Mouse (Mus musculus): ENCODE results near the gene Ifi202b. TPM values are rescaled to one million over a fixed set of nuclear protein-coding genes. Genes with fewer than 3 reads are reported as not detected.
A peak's percentile ranks its signal among the peaks of the same experiment; 100 is the strongest.
"Not testable (repeated sequence)": the region's sequence is repeated elsewhere in the genome, so short reads cannot be mapped to it uniquely, and the experiment has no call there.

The Ifi202b gene
- polyA plus RNA-seq, 1 experiment from 2014 or later = not detected

DNA sequence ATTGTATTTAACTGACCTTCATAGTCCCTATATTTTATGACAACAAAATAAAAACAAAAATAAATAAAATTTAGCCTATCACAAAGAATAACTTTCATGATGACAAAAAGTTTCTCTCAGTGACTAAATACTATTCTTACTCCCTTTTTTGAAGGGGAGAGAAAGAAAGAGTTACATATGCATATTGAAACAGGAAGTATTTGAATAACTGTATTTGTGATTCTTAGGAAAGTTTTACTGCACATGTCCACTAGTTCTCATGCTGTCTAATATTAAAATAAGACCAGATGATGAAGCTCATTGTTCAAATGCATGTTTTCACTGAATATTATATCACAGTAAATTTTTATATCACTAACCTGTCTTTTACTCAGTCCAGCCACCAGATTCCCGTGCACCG is 41.0 kb downstream of the Ifi202b start:
- H3K27ac ChIP-seq (ENCODE audit: low read depth); DNase-seq; H3K27me3 ChIP-seq (ENCODE audit: insufficient read depth, low read length); H3K4me1 ChIP-seq (ENCODE audit: insufficient read depth); H3K9ac ChIP-seq (replicated peaks); H3K36me3 ChIP-seq (replicated peaks; ENCODE audit: insufficient read depth, low read length); ATAC-seq; H3K9me3 ChIP-seq (ENCODE audit: low read length): not testable (repeated sequence)
- 59% methylated on average over 2 of the region's 2 CpGs for WGBS (ENCODE audit: insufficient replicate concordance)
- Histone ChIP-seq H3K4me3 (ENCODE audit: low read depth, low read length) (0 out of 2 replicates have a peak overlapping the region, but pooled peaks have one; percentile 26), H3K4me2 (ENCODE audit: low read depth, low read length) (peak overlapping the region; percentile 49; the same call in 1 of the 2 replicates)

DNA sequence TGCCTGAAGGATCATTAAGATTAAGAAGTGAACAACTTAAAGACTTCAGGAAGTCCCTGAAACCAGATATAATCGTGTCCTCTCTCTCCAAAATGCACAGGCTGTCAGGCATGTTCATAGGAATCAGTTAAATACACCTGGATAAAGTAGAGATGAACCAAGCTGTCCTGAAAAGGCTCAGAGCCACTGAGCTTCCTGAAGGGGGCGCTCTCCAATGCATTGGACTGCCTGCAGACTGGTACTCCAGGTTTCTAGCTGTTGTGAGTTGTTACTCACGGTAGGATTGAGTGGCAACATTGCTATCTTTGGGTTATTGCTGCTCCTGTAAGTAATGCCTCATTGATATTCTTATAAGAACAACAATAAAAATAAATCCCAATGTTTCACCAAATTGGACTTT is 63.3 kb downstream of the Ifi202b start:
- not testable (repeated sequence) for ATAC-seq; H3K9me3 ChIP-seq (ENCODE audit: low read length); H3K27ac ChIP-seq (ENCODE audit: low read depth); H3K36me3 ChIP-seq (replicated peaks; ENCODE audit: insufficient read depth, low read length); H3K4me3 ChIP-seq (ENCODE audit: low read depth, low read length); DNase-seq; H3K27me3 ChIP-seq (ENCODE audit: insufficient read depth, low read length); H3K4me1 ChIP-seq (ENCODE audit: insufficient read depth); H3K4me2 ChIP-seq (ENCODE audit: low read depth, low read length); H3K9ac ChIP-seq (replicated peaks)
- WGBS (ENCODE audit: insufficient replicate concordance) = 68% methylated on average over 2 of the region's 3 CpGs

DNA sequence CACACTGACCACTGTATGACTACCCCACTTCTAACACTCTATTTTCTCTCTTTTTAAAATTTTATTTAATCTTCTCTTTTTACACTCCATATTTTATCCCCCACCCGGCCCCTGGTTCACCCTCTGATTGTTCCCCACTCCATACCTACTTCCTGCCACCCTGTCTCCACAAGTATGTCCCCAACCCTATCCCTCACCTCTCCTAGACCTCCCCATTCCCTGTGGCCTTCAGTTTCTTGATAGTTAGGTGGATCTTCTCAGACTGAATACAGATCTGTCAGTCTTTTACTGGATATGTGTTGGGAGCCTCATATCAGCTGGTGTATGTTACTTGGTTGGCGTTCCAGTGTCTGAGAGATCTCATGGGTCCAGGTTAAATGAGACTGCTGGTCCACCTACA is 68.0 kb downstream of the Ifi202b start:
- H3K27ac ChIP-seq (ENCODE audit: low read depth) = no peak overlapping the region
- no peak overlapping the region for H3K4me2 ChIP-seq (ENCODE audit: low read depth, low read length)
- no peaks in the 10 kb centered on the region for H3K27me3 ChIP-seq (ENCODE audit: insufficient read depth, low read length)
- TF ChIP-seq EP300 (IDR thresholded peaks at IDR 0.05; ENCODE audit: low read depth) (no peak), CTCF (IDR thresholded peaks at IDR 0.05; ENCODE audit: low read depth) (no peak)
- WGBS (ENCODE audit: insufficient replicate concordance) = 64% methylated on average over 2 of the region's 2 CpGs
- no peak overlapping the region for H3K9ac ChIP-seq (replicated peaks)
- H3K36me3 ChIP-seq (replicated peaks; ENCODE audit: insufficient read depth, low read length) = no peaks in the 10 kb centered on the region
- H3K4me3 ChIP-seq (ENCODE audit: low read depth, low read length) = no peak overlapping the region
- ATAC-seq (no peak), DNase-seq (no peak)
- H3K9me3 ChIP-seq (ENCODE audit: low read length) = no peaks in the 10 kb centered on the region
- no peaks in the 10 kb centered on the region for H3K4me1 ChIP-seq (ENCODE audit: insufficient read depth)

DNA sequence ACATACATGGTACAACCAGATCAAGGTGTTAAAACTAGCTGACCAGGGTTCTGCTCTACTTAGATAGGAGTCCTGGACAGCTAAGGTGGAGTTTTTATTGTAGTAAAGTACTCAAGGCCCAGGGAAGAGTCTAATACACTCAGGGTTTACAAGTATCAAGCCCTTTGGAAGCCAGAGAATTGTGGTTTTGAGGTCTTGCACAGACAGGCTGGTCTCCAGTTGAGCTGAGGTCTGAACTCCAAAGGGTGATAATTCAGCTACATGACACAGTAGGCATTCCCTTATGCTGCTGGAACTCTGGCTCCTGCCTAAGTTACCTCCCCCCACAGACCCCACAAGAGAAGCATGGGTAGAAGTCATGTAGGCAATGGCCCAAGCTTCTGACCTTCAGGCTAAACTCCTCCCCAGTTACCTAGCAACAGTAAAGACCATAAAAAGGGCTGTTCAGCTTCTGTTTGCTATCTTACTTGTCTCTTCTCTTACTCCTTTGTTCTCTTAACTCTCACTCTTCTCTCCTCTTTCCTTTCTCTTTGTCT is 69.2 kb downstream of the Ifi202b start:
- not testable (repeated sequence) for DNase-seq; H3K9me3 ChIP-seq (ENCODE audit: low read length); H3K27me3 ChIP-seq (ENCODE audit: insufficient read depth, low read length); H3K36me3 ChIP-seq (replicated peaks; ENCODE audit: insufficient read depth, low read length); H3K4me2 ChIP-seq (ENCODE audit: low read depth, low read length); H3K4me3 ChIP-seq (ENCODE audit: low read depth, low read length); H3K9ac ChIP-seq (replicated peaks); ATAC-seq; H3K4me1 ChIP-seq (ENCODE audit: insufficient read depth)
- 0 out of 2 replicates have a peak overlapping the region, but pooled peaks have one; percentile 34 for H3K27ac ChIP-seq (ENCODE audit: low read depth)

Other genes starting within 250 kb of the Ifi202b start
- 2.5 TPM in 2 replicates for gene Ifi207, start 241.0 kb downstream of the Ifi202b start, polyA plus RNA-seq (2015; fragmentation: Nextera tagmentation; extraction: Ambion mirVana)
- 9.2 and 10.1 TPM in 2 replicates for gene Ifi204, start 215.8 kb downstream of the Ifi202b start, polyA plus RNA-seq (2015; fragmentation: Nextera tagmentation; extraction: Ambion mirVana)
- 3.7 and 4.6 TPM in 2 replicates for gene Ifi211, start 69.7 kb downstream of the Ifi202b start, polyA plus RNA-seq (2015; fragmentation: Nextera tagmentation; extraction: Ambion mirVana)
- 11.6 and 13.2 TPM in 2 replicates for gene Mndal, start 40.3 kb downstream of the Ifi202b start, polyA plus RNA-seq (2015; fragmentation: Nextera tagmentation; extraction: Ambion mirVana)
- 6.6 and 8.4 TPM in 2 replicates for gene Ifi203, start 40.1 kb downstream of the Ifi202b start, polyA plus RNA-seq (2015; fragmentation: Nextera tagmentation; extraction: Ambion mirVana)
- gene Ifi205, start 49.1 kb upstream of the Ifi202b start, polyA plus RNA-seq (2015; fragmentation: Nextera tagmentation; extraction: Ambion mirVana) = 2.0 and 2.5 TPM in 2 replicates
- 0.08 and 0.11 TPM in 2 replicates for gene Olfr433, start 58.0 kb upstream of the Ifi202b start, polyA plus RNA-seq (2015; fragmentation: Nextera tagmentation; extraction: Ambion mirVana)
- gene Olfr432, start 66.5 kb upstream of the Ifi202b start, polyA plus RNA-seq (2015; fragmentation: Nextera tagmentation; extraction: Ambion mirVana) = not detected in 2 replicates
- gene Olfr430, start 83.9 kb upstream of the Ifi202b start, polyA plus RNA-seq (2015; fragmentation: Nextera tagmentation; extraction: Ambion mirVana) = not detected in 2 replicates
- not detected in 2 replicates for gene Olfr429, start 101.6 kb upstream of the Ifi202b start, polyA plus RNA-seq (2015; fragmentation: Nextera tagmentation; extraction: Ambion mirVana)
- gene Olfr427, start 114.1 kb upstream of the Ifi202b start, polyA plus RNA-seq (2015; fragmentation: Nextera tagmentation; extraction: Ambion mirVana) = not detected in 2 replicates
- not detected in 2 replicates for gene Olfr231, start 138.4 kb upstream of the Ifi202b start, polyA plus RNA-seq (2015; fragmentation: Nextera tagmentation; extraction: Ambion mirVana)
- gene Olfr424, start 148.8 kb upstream of the Ifi202b start, polyA plus RNA-seq (2015; fragmentation: Nextera tagmentation; extraction: Ambion mirVana) = not detected in 2 replicates
- gene Olfr420, start 172.9 kb upstream of the Ifi202b start, polyA plus RNA-seq (2015; fragmentation: Nextera tagmentation; extraction: Ambion mirVana) = 0.13 and 0.40 TPM in 2 replicates
- gene Spta1, start 190.0 kb upstream of the Ifi202b start, polyA plus RNA-seq (2015; fragmentation: Nextera tagmentation; extraction: Ambion mirVana) = 6.7 and 9.4 TPM in 2 replicates

Measured in liver, postnatal 0 days (tissue).